Comparison of ENCODE assay signal across 8 mouse cellular contexts in genomic region chr6:82773261-82774131, GRCm38 (mm10). TPM values are rescaled to one million over a fixed set of nuclear protein-coding genes. Genes with fewer than 3 reads are reported as not detected.
DNase-seq lines count a peak whose midpoint lies in the region; ATAC-seq lines count a peak whose summit lies in the region.

No protein-coding gene starts in this region.

- H3K4me3 ChIP-seq in forebrain, embryonic 14.5 days (ENCODE audit: low read depth, low read length) = peak overlapping the region; percentile 56
- peak overlapping the region; percentile 70 for H3K4me3 ChIP-seq in lung, embryonic 15.5 days
- H3K4me3 ChIP-seq in neural tube, embryonic 15.5 days (replicated peaks) = peak overlapping the region; percentile 52

- peak; percentile 56 for ATAC-seq in forebrain, embryonic 14.5 days
- ATAC-seq in inflammation-experienced regulatory T-cells, adult 6 months = peak; percentile 25
- peak; percentile 53 for ATAC-seq in lung, embryonic 15.5 days (ENCODE audit: borderline replicate concordance, extremely low read depth, low FRiP score, low TSS enrichment)
- peak; percentile 48; the same call in 1 of the 2 replicates for ATAC-seq in neural tube, embryonic 15.5 days (ENCODE audit: low FRiP score)

- no peaks in the 10 kb centered on the region; the same call in 1 of the 2 replicates for H3K27me3 ChIP-seq in forebrain, embryonic 14.5 days (replicated peaks; ENCODE audit: control insufficient read depth, insufficient read depth, low read length)
- H3K27me3 ChIP-seq in lung, embryonic 15.5 days = peaks cover 8% of the 10 kb centered on the region; the same call in 1 of the 2 replicates
- H3K27me3 ChIP-seq in neural tube, embryonic 15.5 days (replicated peaks) = peaks cover 42% of the 10 kb centered on the region

- H3K4me2 ChIP-seq in forebrain, embryonic 14.5 days (ENCODE audit: low read length) = peak overlapping the region; percentile 97
- peak overlapping the region; percentile 96 for H3K4me2 ChIP-seq in lung, embryonic 15.5 days
- H3K4me2 ChIP-seq in neural tube, embryonic 15.5 days = peak overlapping the region; percentile 100

- H3K9me3 ChIP-seq in forebrain, embryonic 14.5 days (replicated peaks; ENCODE audit: control insufficient read depth, low read length) = no peaks in the 10 kb centered on the region
- no peaks in the 10 kb centered on the region for H3K9me3 ChIP-seq in lung, embryonic 15.5 days
- no peaks in the 10 kb centered on the region for H3K9me3 ChIP-seq in neural tube, embryonic 15.5 days (replicated peaks)

- peak; percentile 18 to 20 for DNase-seq in cerebellum, postnatal 14 days
- no peak for DNase-seq in cerebellum, adult 9-10 months
- DNase-seq in T-cell, adult 2 months (ENCODE audit: low spot score) = peak; percentile 37
- DNase-seq in forebrain, embryonic 14.5 days (ENCODE audit: low spot score) = peak; percentile 69
- DNase-seq in urinary bladder, postnatal 25 days (ENCODE audit: low spot score) = peak; percentile 52

- peak overlapping the region; percentile 60 for H3K9ac ChIP-seq in forebrain, embryonic 14.5 days (ENCODE audit: low read length)
- peak overlapping the region; percentile 64 for H3K9ac ChIP-seq in lung, embryonic 15.5 days
- peak overlapping the region; percentile 42 for H3K9ac ChIP-seq in neural tube, embryonic 15.5 days (replicated peaks)

- H3K27ac ChIP-seq in forebrain, embryonic 14.5 days (ENCODE audit: low read depth, low read length) = peak overlapping the region; percentile 52; the same call in 1 of the 2 replicates
- peak overlapping the region; percentile 91 for H3K27ac ChIP-seq in lung, embryonic 15.5 days
- 0 out of 2 replicates have a peak overlapping the region, but pooled peaks have one; percentile 28 for H3K27ac ChIP-seq in neural tube, embryonic 15.5 days (replicated peaks)

- H3K4me1 ChIP-seq in forebrain, embryonic 14.5 days (ENCODE audit: control insufficient read depth, insufficient read depth, low read length) = 0 out of 2 replicates have a peak, but pooled peaks cover 5% of the 10 kb centered on the region
- peaks cover 23% of the 10 kb centered on the region for H3K4me1 ChIP-seq in lung, embryonic 15.5 days
- peaks cover 32% of the 10 kb centered on the region for H3K4me1 ChIP-seq in neural tube, embryonic 15.5 days

- H3K36me3 ChIP-seq in forebrain, embryonic 14.5 days (ENCODE audit: control insufficient read depth, insufficient read depth, low read length) = no peaks in the 10 kb centered on the region
- H3K36me3 ChIP-seq in lung, embryonic 15.5 days = no peaks in the 10 kb centered on the region
- no peaks in the 10 kb centered on the region for H3K36me3 ChIP-seq in neural tube, embryonic 15.5 days

- under 1% methylated on average over 68 of the region's 68 CpGs for WGBS in forebrain, embryonic 14.5 days
- under 1% methylated on average over 68 of the region's 68 CpGs for WGBS in lung, embryonic 15.5 days
- under 1% methylated on average over 66 of the region's 68 CpGs for WGBS in neural tube, embryonic 15.5 days

RNA-seq across cellular contexts. Expression of gene Hk2, which starts 0.8 kb away (rescaled TPM):
- polyA plus RNA-seq in forebrain, embryonic 14.5 days (2014; fragmentation: Nextera tagmentation; extraction: Ambion mirVana) = 4.9 and 5.5 TPM in 2 replicates
- 1 to 10 TPM; 3.9 to 9.0 (median 4.5) TPM for polyA plus RNA-seq in inflammation-experienced regulatory T-cells, adult 6 months (2017; shearing (Covaris generic))
- 19.9 and 21.2 TPM in 2 replicates for polyA plus RNA-seq in lung, embryonic 15.5 days (2015; fragmentation: Nextera tagmentation; extraction: Ambion mirVana)
- 2.6 and 5.3 TPM in 2 replicates for polyA plus RNA-seq in neural tube, embryonic 15.5 days (2015; fragmentation: Nextera tagmentation; extraction: Ambion mirVana)

Comparison
In these comparisons a context has a peak if more than half of its experiments do, and no peak if none do; other contexts are left out.
1. H3K27ac ChIP-seq: peak in every context shown above with its lines; median percentile 91 in lung, embryonic 15.5 days; 52 in forebrain, embryonic 14.5 days; 28 in neural tube, embryonic 15.5 days.